Mouse (Mus musculus): ENCODE measurements at regions not wholly inside any gene's neighbourhood (a gene's known extent, or its start where the extent isn't known, plus 50 kb on each side); places are given as distances from the start of the nearest gene placed in this dataset.

DNA sequence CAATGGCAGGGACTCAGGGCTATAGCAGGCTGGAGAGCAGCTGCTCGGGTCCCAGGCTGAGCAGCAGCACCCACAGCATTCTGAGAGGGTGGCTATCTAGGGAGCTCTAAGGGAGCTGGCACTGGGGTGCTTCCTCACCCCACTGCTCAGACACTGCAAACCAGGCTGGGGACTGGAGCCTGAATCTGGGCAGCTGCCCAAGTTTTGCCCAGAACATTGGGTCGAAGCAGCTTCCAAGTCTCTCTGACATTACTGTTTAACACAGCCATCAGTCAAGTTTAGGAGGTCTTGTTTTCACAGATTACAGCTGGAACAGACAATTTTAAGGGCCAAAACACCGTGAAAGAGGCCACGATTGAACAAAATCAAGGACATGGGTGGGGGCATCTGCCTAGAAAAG lies 96.1 kb upstream of the Tcerg1l start:
- TF ChIP-seq CTCF (IDR thresholded peaks at IDR 0.05; ENCODE audit: control insufficient read depth, insufficient read depth, insufficient read length) (no peak), USF1 (IDR thresholded peaks at IDR 0.05; ENCODE audit: low read depth) (no peak)

All from C2C12 (cell line).